Mouse (Mus musculus) E14TG2a.4 (cell line): Measurements from ENCODE around the gene Zfp846.
"Not testable (repeated sequence)": the region's sequence is repeated elsewhere in the genome, so short reads cannot be mapped to it uniquely, and the experiment has no call there.

ENCODE experiments used
- H3K27me3 ChIP-seq: 2 replicates; pipeline ENCODE4 v1.6.1; 2014; ENCODE audit warnings: low read length, control low read depth; ENCODE audit not compliant: insufficient read depth
- H3K36me3 ChIP-seq: 2 replicates; pipeline ENCODE4 v1.6.1; 2014; ENCODE audit warnings: low read length, control low read depth; ENCODE audit not compliant: insufficient read depth
- H3K4me1 ChIP-seq: replicated peaks from 2 replicates; pipeline ENCODE4 v1.6.1; 2014; ENCODE audit warnings: low read depth, low read length, control low read depth
- H3K4me3 ChIP-seq: replicated peaks from 2 replicates; pipeline ENCODE4 v1.5.1; 2014; ENCODE audit warnings: mild to moderate bottlenecking, low read length
- H3K9me3 ChIP-seq: 2 replicates; pipeline ENCODE4 v1.6.1; 2014; ENCODE audit warnings: low read length, control low read depth
- CTCF ChIP-seq: conservative IDR thresholded peaks from 2 replicates; pipeline ENCODE4 v1.5.1; 2014; ENCODE audit warnings: low read length
- NANOG ChIP-seq: IDR thresholded peaks from 2 replicates; pipeline ENCODE4 v1.6.1; 2014; ENCODE audit warnings: borderline replicate concordance, low read length, mixed read lengths
- POU5F1 ChIP-seq: IDR thresholded peaks from 2 replicates; pipeline ENCODE4 v1.6.1; 2014; ENCODE audit warnings: low read length, borderline replicate concordance

The Zfp846 gene

GRCm38 (mm10) chr9:20562177-20562576, 18.9 kb upstream of the Zfp846 start:
- H3K4me1 ChIP-seq, result 0 out of 2 replicates have a peak, but pooled peaks cover 5% of the 10 kb centered on the region
- TF ChIP-seq NANOG, result no peak
- TF ChIP-seq CTCF, result peak; percentile 48
- no peaks in the 10 kb centered on the region for H3K27me3 ChIP-seq
- H3K4me3 ChIP-seq, result no peak overlapping the region
- H3K36me3 ChIP-seq, result no peaks in the 10 kb centered on the region
- H3K9me3 ChIP-seq, result peaks cover 14% of the 10 kb centered on the region

- not testable (repeated sequence) for H3K27me3 ChIP-seq, H3K9me3 ChIP-seq, H3K36me3 ChIP-seq, H3K4me3 ChIP-seq
- H3K4me1 ChIP-seq, result peaks cover 12% of the 10 kb centered on the region
Observed at GRCm38 (mm10) chr9:20565326-20566030, 15.6 kb upstream of the Zfp846 start.

- H3K4me1 ChIP-seq, result peaks cover 12% of the 10 kb centered on the region
- H3K4me3 ChIP-seq, result no peak overlapping the region
- H3K27me3 ChIP-seq, result no peaks in the 10 kb centered on the region
- no peaks in the 10 kb centered on the region for H3K36me3 ChIP-seq
- TF ChIP-seq CTCF (no peak), POU5F1 (no peak), NANOG (no peak)
- H3K9me3 ChIP-seq, result peaks cover 17% of the 10 kb centered on the region
Observed at GRCm38 (mm10) chr9:20571060-20571459, 10.0 kb upstream of the Zfp846 start.

GRCm38 (mm10) chr9:20576591-20576990, 4.5 kb upstream of the Zfp846 start:
- H3K27me3 ChIP-seq, result no peaks in the 10 kb centered on the region
- H3K4me1 ChIP-seq, result no peaks in the 10 kb centered on the region
- no peaks in the 10 kb centered on the region for H3K36me3 ChIP-seq
- H3K9me3 ChIP-seq, result peaks cover 17% of the 10 kb centered on the region
- H3K4me3 ChIP-seq, result no peak overlapping the region
- no peak for TF ChIP-seq NANOG
- TF ChIP-seq POU5F1, result no peak
- TF ChIP-seq CTCF, result no peak

- Histone ChIP-seq H3K4me3 (no peak overlapping the region), H3K4me1 (peaks cover 7% of the 10 kb centered on the region), H3K36me3 (peaks cover 7% of the 10 kb centered on the region; the same call in 1 of the 2 replicates), H3K9me3 (no peaks in the 10 kb centered on the region), H3K27me3 (no peaks in the 10 kb centered on the region)
- TF ChIP-seq CTCF, result no peak
- TF ChIP-seq NANOG, result no peak
- TF ChIP-seq POU5F1, result no peak
Observed at GRCm38 (mm10) chr9:20601270-20601669, 20.2 kb downstream of the Zfp846 start.

GRCm38 (mm10) chr9:20606269-20606668, 25.2 kb downstream of the Zfp846 start:
- TF ChIP-seq POU5F1 (no peak), NANOG (no peak), CTCF (no peak)
- Histone ChIP-seq H3K9me3 (no peaks in the 10 kb centered on the region; the same call in 1 of the 2 replicates), H3K36me3 (no peaks in the 10 kb centered on the region), H3K27me3 (no peaks in the 10 kb centered on the region), H3K4me3 (peak overlapping the region; percentile 90), H3K4me1 (peaks cover 13% of the 10 kb centered on the region)

- TF ChIP-seq POU5F1 (no peak), NANOG (no peak), CTCF (no peak)
- no peaks in the 10 kb centered on the region for H3K36me3 ChIP-seq
Observed at GRCm38 (mm10) chr9:20607100-20607974, 26.2 kb downstream of the Zfp846 start.

GRCm38 (mm10) chr9:20609831-20610464, 28.9 kb downstream of the Zfp846 start:
- Histone ChIP-seq H3K36me3 (no peaks in the 10 kb centered on the region), H3K9me3 (no peaks in the 10 kb centered on the region; the same call in 1 of the 2 replicates), H3K4me1 (peaks cover 11% of the 10 kb centered on the region), H3K4me3 (no peak overlapping the region), H3K27me3 (no peaks in the 10 kb centered on the region)
- TF ChIP-seq NANOG (no peak), CTCF (peak; percentile 36)

More at GRCm38 (mm10) chr9:20607100-20607974, 26.2 kb downstream of the Zfp846 start:
- H3K4me3 ChIP-seq, result peak overlapping the region; percentile 90
- H3K27me3 ChIP-seq, result no peaks in the 10 kb centered on the region
- peaks cover 13% of the 10 kb centered on the region for H3K4me1 ChIP-seq
- H3K9me3 ChIP-seq, result no peaks in the 10 kb centered on the region; the same call in 1 of the 2 replicates

GRCm38 (mm10) chr9:20611976-20612375, 30.9 kb downstream of the Zfp846 start:
- no peaks in the 10 kb centered on the region for H3K27me3 ChIP-seq
- no peak for TF ChIP-seq CTCF
- TF ChIP-seq NANOG, result no peak
- TF ChIP-seq POU5F1, result no peak
- no peaks in the 10 kb centered on the region; the same call in 1 of the 2 replicates for H3K9me3 ChIP-seq
- no peaks in the 10 kb centered on the region for H3K4me1 ChIP-seq
- no peaks in the 10 kb centered on the region for H3K36me3 ChIP-seq
- no peak overlapping the region for H3K4me3 ChIP-seq
